Mouse (Mus musculus) left cerebral cortex, postnatal 14 days (tissue): ENCODE measurements around the gene Hmmr. TPM values are rescaled to one million over a fixed set of nuclear protein-coding genes. Genes with fewer than 3 reads are reported as not detected.
A peak's percentile ranks its signal among the peaks of the same experiment; 100 is the strongest.

Experiments
- DNase-seq, 2 experiments: peaks; one replicate each; pipeline ENCODE4 v3.0.0; 2021 to 2022; ENCODE audit warnings: low spot score in 2 of 2, mixed read lengths in 1 of 2
- intact Hi-C: fragments of 180-260 bp; cut with DNase I; formaldehyde crosslinking; loops from one replicate; pipeline ENCODE4 v1.15.1; 2025
- long read RNA-seq, 2 experiments: library from polyadenylated mRNA; stranded (forward); transcript quantifications; one replicate each; pipeline ENCODE4 v2.0.0; 2021
- total RNA-seq, 2 experiments: library from RNA; stranded (reverse); gene quantifications; 2 replicates each; pipeline ENCODE4 v1.2.3; 2021

The Hmmr gene
- 1 to 10 TPM; 1.1 to 1.7 TPM for total RNA-seq
- long read RNA-seq, experiment 1, partial matches to known transcripts: 1 of 1 reads
- long read RNA-seq, experiment 1, other reads (novel, unspliced or antisense): 0 of 1 reads
- long read RNA-seq, experiment 2, partial matches to known transcripts: 2 of 3 reads
- long read RNA-seq, experiment 2, other reads (novel, unspliced or antisense): 1 of 3 reads

GRCm38 (mm10) chr11:40733339-40734174 is at the start of gene Hmmr, which contains the start of gene Nudcd2:
Hmmr (minus strand) TSS chr11:40733422.
Nudcd2 (plus strand) TSS chr11:40733667.
- peak; percentile 97 to 99 for DNase-seq
- intact Hi-C loops: loop anchor here (5.0 kb wide), 1 partner anchor 41 kb away; no protein-coding TSS in a partner anchor

GRCm38 (mm10) chr11:40781857-40782256 is 48.6 kb upstream of the Hmmr start:
- no peak for DNase-seq
- intact Hi-C loops: loop anchor here (5.0 to 10.0 kb wide), 2 partner anchors 95 to 1643 kb away; no protein-coding TSS in a partner anchor

GRCm38 (mm10) chr11:40775315-40776269 is 42.4 kb upstream of the Hmmr start:
- DNase-seq: peak in 1 of 2 experiments; percentile 53
- intact Hi-C loops: loop anchor here (10.0 kb wide), 1 partner anchor 1399 kb away; no protein-coding TSS in a partner anchor

- intact Hi-C loops: no loop called here
- DNase-seq: no peak
These were observed 31.5 kb upstream of the Hmmr start for GRCm38 (mm10) chr11:40764690-40765089.

DNA sequence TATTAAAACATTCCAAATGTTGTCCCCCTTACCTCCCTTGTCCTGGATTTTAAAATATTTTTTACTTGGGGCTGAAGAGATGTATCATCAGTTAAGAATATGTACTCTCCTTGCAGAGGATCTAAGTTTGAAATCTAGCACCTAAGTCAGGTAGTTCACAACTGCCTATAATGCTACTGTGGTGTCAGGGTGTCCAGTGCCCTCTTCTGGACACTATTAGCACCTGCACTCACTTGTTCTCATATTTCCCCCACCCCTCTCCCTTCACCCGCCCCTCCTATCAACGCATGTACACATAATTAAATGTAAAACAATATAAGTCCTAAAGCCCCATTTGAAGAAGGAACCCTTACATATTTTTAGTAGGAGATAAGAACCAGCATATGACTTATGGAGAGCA is 30.2 kb upstream of the Hmmr start:
- DNase-seq: no peak
- intact Hi-C loops: no loop called here

DNA sequence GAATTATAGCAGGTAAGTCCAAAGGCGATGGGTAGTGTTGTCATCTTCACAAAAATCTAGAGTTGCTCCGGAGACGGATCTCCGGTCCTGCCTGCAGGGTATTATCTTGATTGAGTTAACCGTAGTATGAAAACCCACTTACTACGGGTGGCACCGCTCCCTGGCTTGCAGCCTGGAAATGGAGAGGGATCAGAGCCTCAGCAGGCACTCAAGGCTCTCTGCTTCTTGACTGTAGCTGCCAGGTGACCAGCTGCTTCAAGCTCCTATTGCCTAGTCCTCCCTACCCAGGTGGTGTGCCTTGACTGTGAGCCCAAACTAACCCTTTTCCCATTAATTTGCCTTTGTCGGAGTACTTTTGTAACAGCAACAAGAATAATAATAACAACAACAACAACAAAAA is 26.7 kb upstream of the Hmmr start:
- no peak for DNase-seq
- intact Hi-C loops: no loop called here

- no peak for DNase-seq
- intact Hi-C loops: no loop called here
These were observed 22.7 kb upstream of the Hmmr start for GRCm38 (mm10) chr11:40755968-40756367.

DNA sequence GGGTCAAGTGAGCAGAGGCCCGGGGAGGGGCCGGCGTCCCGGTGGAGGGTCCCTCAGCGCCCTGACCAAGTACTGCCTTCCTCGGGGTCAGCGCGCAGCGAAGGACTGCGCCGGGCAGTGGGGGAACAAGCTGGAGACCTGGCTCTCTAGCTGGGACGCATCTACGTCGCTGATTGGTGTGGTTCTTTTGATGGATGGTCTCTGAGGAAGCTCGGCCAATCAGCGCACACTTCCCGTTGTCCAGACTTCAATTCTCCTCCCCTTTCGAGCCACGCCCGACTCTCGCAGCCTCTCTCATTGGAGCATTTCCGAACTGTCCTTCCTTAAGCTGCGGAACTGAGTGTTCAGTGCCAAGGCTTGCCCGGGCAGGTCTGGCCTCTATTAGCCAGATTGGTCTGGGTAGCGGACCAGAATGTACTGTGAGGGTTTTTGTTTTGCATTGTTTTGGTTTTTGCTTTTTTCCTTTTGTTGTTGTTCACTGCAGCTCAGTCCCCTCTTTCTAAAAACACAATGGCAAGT is 21.9 kb upstream of the Hmmr start, which contains the start of gene Ccng1:
TSS of gene Ccng1 (minus strand) at position 203 of the 519 bp plus-strand sequence.
- intact Hi-C loops: no loop called here
- peak; percentile 92 to 95 for DNase-seq

DNA sequence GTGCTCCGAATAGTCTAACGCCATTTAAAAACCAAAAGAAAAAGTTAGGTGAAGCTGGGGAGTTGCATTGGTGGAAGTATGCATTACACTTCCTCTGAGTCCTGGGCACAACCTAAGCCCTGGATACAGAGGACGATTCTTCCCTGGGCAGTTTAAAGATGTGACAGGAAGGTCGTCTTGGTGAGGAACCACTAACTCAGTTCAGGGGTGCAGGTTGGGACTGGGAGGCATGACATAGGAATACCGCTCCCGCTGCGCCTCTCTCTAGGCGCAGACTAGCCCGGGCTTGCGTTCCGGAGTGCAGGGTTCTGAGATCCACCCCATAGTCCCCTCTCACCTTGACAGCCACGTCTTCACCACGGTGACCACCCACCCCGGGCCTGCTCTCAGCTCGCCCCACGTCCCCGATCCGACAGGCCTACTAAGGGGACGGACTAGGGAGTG is 21.5 kb upstream of the Hmmr start:
- intact Hi-C loops: loop anchor here (5.0 kb wide), 1 partner anchor 62 kb away; no protein-coding TSS in a partner anchor
- no peak for DNase-seq

- intact Hi-C loops: loop anchor here (5.0 kb wide), 1 partner anchor 62 kb away; no protein-coding TSS in a partner anchor
These were observed 20.6 kb upstream of the Hmmr start for GRCm38 (mm10) chr11:40753836-40754235.

DNA sequence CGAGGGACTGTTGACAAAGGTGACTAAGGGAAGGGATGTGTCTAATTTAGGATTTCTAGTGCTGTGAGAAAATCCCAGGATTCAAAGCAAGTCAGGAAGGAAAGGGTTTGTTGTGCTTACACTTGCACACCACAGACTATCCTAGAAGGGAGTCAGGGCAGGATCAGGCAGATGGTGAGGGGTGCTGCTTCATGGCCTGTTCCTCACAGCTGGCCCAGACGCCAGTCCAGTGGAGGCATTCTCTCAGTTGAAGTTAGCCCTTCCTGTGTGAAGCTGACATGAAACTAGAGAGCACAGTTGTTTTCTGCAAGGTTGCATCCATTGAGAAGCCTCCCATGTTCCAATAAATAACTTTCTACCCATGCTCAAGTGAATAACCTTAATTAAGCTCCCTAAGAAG is 14.5 kb upstream of the Hmmr start:
- no peak for DNase-seq
- intact Hi-C loops: no loop called here

More at GRCm38 (mm10) chr11:40753836-40754235, 20.6 kb upstream of the Hmmr start:
- no peak for DNase-seq

DNA sequence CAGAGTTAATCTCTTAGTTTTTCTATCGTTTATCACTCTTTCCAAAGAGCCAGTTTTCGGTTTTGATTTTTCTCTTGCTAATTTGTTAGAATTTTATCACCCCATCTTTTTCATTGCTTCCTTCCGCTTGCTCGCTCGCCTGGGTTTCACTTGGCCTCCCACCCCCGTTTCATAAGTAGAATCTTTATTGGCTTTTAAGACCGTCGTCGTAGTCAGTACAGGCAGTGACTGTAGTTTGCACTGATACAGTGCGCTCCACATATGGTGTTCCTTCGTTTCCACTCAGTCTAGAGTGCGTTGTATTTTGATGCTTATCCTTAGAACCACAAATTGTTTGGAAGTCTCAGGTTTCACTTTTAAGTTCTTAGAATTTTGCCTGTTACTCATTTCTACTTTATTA is 13.1 kb upstream of the Hmmr start:
- intact Hi-C loops: no loop called here
- no peak for DNase-seq

GRCm38 (mm10) chr11:40744348-40744747 is 11.1 kb upstream of the Hmmr start:
- intact Hi-C loops: no loop called here
- no peak for DNase-seq

DNA sequence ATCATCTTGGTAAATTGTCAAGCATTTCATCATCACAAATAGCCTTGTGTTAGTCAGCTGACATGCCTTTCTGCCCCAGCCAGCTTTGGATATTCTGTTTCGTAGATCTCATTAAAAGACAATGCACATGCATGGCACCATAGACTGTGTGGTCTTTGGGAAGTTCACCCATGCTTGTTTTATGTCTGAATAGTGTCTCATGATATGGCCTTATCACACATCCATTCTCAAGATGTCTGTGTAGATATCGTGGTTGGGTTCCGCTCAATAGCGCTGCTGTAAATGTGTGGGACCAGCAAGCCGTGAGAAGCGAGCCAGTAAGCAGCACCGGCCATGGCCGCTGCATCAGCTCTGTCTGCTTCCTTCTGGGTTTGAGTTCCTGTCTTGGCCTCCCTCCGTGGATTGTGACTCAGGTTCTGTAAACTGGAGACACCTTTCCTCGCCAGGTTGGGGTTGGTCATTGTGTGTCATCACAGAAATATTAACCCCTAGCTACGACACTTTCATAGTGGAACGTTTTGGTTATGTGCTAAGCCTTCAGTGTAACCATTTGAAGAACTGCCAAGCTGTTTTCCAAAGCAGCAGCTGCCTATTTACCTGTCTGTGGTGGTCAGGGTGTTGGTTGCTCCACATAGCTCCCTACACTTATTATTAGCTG is 8.5 kb upstream of the Hmmr start:
- no peak for DNase-seq
- intact Hi-C loops: no loop called here

DNA sequence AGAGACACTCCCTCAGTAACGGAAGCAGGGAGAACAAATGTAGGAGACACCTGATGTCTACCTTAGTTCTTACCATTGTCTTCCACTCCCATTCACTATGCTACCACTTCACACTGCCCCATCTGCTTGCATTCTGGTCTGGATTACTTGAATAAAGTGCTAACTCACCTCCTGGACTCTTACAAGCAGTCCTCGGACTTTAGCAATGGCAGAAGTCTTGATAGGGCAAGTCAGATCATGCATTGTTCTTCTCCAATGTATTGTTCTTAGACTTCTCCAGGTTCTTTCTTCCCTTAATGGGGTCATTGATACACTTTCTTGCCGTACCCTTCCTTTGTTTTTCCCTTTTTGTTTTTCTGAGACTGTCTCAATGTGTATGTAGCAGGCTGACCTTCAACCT is 4.1 kb upstream of the Hmmr start:
- no peak for DNase-seq
- intact Hi-C loops: no loop called here

GRCm38 (mm10) chr11:40734251-40734752 is 1.1 kb upstream of the Hmmr start:
- no peak for DNase-seq
- intact Hi-C loops: loop anchor here (5.0 kb wide), 1 partner anchor 42 kb away; no protein-coding TSS in a partner anchor

GRCm38 (mm10) chr11:40732997-40733338 is 254 bp downstream of the Hmmr start:
- no peak for DNase-seq
- intact Hi-C loops: loop anchor here (5.0 kb wide), 1 partner anchor 41 kb away; no protein-coding TSS in a partner anchor

DNA sequence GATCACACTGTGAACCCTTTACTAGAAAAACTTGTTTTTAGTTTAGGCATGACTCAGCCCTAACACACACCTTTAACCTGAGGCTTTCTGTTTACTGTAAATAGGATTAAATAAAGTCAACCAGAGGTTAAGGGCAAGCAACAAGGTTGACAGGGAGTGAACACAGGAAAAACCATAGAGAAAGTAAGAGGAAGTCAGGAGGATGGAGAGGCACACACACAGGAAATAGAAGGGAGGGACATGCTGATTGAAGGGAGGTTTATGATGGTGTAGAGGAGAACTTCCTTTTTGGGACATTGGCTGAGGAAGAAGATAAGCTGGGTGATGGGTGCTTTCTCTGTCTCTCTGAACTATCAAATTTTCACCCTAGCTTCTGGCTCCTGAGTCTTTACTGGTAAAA is 14.9 kb downstream of the Hmmr start:
- intact Hi-C loops: no loop called here

More for the DNA sequence above, 14.9 kb downstream of the Hmmr start:
- DNase-seq: no peak
